Mouse (Mus musculus) olfactory bulb, adult 2 months (tissue): Measurements from ENCODE around the gene Trim25.

Experiments used
- CTCF ChIP-seq: fragments of 200-500 bp; IDR thresholded peaks from 2 replicates; pipeline ENCODE4 v1.5.1; 2012; ENCODE audit warnings: low read depth, mild to moderate bottlenecking, low read length, moderate library complexity; ENCODE audit not compliant: insufficient read depth
- POLR2A ChIP-seq: fragments of 200-500 bp; IDR thresholded peaks from 2 replicates; pipeline ENCODE4 v1.6.1; 2012; ENCODE audit warnings: mild to moderate bottlenecking, low read depth, low read length, moderate library complexity; ENCODE audit not compliant: insufficient read depth

DNA sequence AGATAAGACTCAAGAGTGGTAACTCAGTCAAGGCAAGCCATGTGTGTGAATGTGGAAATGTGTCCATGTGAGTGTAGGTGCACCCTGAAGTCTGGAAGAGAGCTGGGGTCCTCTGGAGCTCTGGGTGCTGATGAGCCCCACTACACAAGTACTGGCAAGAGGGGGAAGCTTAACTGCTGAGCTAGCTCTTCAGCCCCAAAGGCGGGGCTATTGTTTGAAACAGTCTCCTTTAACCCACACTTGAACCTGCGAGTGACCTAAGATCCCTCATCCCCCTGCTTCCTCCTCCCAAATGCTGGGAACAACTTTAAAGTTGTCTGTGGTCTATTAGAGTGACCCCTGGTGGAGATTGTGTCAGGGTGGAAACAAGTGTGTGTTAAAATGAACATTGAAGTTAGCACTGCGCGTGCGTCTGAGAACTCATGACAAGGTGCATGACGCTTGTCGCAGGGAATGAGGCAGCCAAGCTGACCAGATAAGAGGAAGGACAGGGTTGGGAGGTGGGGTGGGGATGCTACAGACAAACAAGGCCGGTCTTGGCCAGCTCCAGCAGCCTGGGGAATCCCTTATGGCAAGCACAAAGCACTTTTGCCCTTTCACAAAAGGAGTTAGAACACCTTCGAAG is 21.6 kb downstream of the Trim25 start:
- TF ChIP-seq POLR2A, result no peak
- TF ChIP-seq CTCF, result no peak
